Mouse (Mus musculus) frontal cortex, postnatal 36 days (tissue): Measurements from ENCODE around the gene Dlg5.
A peak's percentile ranks its signal among the peaks of the same experiment; 100 is the strongest.

Experiments
- DNase-seq, 2 experiments: peaks; one replicate each; pipeline ENCODE4 v3.0.0; 2022; ENCODE audit warnings: low spot score in 2 of 2

The Dlg5 gene

DNA sequence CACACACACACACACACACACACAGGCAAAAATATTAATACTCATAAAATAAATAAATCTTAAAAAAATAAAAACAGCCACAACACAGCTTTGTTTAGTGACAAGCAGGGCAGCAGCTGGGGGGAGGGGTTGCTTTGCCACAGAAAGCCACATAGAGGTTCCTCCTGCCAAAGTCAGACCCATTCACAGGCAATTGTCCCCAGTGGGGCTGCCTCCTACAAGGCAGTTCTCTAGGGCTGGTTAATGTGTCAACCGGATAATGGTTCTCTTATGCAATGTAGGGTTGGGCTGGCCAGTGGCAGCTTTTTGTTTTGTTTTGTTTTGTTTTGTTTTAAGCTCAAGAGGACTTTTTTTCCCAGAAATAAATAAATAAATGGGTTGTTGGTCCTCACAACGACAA lies 11.3 kb downstream of the Dlg5 start:
- no peak for DNase-seq

GRCm38 (mm10) chr14:24232641-24233633 lies 12.8 kb downstream of the Dlg5 start:
- peak; percentile 18 to 45 for DNase-seq

GRCm38 (mm10) chr14:24228549-24228948 lies 17.2 kb downstream of the Dlg5 start:
- DNase-seq: no peak

DNA sequence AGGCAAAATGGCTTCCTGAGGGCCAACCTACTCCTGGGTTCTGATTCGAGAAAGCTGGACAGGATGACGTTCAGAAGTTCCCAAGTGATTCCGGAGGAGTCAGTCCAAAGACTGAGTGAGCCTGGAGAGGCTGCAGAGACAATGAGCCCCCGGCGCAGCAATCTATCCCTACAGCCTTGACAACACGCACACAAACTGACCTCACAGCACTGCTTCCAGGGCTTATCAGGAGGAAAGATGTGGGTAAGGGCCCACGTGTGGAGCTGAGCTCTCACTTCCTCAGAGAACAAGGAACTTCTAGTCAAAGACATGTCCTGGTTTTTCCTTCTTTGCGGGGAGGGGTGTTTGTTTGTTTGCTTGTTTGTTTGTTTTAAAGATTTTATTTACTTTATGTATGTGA lies 18.7 kb downstream of the Dlg5 start:
- no peak for DNase-seq

DNA sequence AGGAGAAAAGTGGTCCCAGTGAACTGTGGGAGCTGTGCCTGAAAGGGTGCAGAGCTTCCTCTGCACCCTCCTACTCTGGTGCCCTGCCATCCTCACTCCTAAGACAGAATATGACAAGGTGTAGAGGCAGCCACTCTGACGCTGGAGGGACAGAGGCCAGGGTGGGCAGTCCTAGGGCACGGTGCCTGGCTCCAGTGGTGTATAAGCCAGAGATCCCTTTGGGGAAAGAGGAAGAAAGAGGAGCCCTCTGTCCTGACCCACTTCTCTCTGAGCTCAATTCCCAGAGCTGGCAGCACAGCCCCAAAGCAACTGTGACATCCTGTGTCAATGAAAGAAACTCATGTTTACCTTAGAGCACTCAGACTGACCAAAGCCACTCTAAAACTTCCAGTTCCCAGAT lies 19.4 kb downstream of the Dlg5 start:
- DNase-seq: no peak

GRCm38 (mm10) chr14:24222759-24223158 lies 23.0 kb downstream of the Dlg5 start:
- no peak for DNase-seq

- DNase-seq: no peak
Observed at GRCm38 (mm10) chr14:24222273-24222672, 23.4 kb downstream of the Dlg5 start.

GRCm38 (mm10) chr14:24217362-24217722 lies 28.4 kb downstream of the Dlg5 start:
- DNase-seq: no peak

GRCm38 (mm10) chr14:24216678-24217361 lies 28.9 kb downstream of the Dlg5 start:
- no peak for DNase-seq

GRCm38 (mm10) chr14:24216064-24216463 lies 29.7 kb downstream of the Dlg5 start:
- DNase-seq: no peak

- DNase-seq: no peak
Observed at GRCm38 (mm10) chr14:24214436-24214835, 31.3 kb downstream of the Dlg5 start.

DNA sequence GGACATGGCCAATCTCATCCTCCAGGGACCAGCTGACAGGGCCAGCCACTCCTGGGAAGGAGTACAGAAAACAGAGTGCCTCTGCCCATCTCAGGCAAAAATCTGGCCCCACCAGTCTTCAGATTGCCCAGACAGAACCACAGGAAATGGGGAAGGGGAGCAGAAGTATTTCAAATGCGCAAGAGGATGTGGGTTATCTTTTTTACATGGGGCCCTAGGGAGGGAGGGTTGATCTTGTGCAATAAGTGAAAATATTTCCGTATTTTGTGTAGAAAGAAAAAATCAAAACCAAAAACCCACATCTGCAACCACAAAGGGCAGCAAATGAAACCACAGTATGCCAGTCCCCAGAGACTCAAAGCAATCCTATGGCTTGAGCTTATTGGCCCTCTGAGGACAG lies 32.4 kb downstream of the Dlg5 start:
- no peak for DNase-seq

DNA sequence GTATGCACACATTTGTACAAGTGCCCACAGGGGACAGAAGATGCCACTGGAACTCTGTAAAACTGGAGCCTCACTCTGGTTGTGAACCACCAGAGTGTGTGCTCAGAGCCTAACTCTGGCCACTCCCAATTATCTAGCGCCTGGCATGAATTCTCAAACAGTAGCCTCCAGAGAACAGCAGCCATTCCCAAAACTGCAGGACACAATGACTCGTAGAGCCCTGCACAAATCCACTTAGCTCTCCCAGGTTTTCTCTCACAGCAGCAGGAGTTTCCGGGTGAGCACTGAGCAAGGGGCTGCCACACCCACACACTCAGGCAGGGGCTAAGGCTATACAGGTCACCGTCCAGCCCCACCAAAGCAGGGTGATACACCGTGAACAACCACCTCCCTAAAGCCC lies 32.9 kb downstream of the Dlg5 start:
- DNase-seq: no peak

- DNase-seq: no peak
Observed at GRCm38 (mm10) chr14:24207360-24207752, 38.4 kb downstream of the Dlg5 start.

DNA sequence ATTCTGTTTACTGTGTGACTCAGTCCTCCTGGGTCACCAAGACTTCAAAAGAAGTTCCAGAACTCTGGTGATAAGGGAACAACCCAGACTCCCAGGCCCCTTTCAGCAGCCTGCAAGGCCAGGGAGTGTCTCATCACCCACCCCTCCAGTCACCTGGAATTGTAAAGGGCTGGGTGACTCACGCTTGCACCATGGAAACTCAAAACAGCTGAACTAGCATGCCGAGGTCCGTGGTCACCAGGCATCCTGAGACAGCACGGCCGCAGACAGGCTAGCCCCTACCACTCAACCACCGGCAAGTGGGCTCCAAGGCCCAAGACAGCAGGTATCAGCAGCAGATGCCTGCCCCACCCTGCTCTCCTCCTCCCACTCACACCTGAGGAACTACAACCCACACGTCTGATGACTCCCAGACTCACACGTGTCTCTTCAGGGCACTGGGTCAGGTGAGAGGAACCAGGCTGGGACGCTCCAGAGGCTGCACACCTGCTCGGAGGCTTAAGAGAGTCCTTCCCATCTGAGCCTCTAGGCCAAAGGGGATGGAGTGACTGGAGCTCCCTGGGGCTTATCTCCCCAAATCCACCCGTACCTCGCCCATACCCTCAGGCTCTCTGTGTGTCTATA lies 38.9 kb downstream of the Dlg5 start:
- no peak for DNase-seq

DNA sequence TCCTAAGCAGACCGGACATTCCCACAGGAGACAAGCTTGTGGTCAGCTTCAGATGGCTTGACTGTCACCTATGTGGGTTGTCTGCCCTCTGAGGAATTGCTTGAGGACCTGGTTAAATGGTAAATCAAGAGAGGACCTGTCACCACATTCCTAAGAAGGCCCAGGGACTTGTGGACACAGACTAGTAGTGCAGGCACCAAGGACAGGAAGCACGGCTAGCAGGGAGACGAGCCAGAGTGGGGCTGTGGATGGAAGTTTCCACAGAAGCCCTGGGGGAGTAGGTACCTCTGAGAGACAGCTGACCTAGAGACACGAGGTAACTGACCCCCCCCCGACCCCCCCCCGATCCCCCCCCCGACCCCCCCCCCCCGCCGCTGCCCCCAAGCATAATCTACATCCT lies 39.4 kb downstream of the Dlg5 start:
- no peak for DNase-seq

GRCm38 (mm10) chr14:24205281-24205871 lies 40.3 kb downstream of the Dlg5 start:
- DNase-seq: peak; percentile 62 to 67

DNA sequence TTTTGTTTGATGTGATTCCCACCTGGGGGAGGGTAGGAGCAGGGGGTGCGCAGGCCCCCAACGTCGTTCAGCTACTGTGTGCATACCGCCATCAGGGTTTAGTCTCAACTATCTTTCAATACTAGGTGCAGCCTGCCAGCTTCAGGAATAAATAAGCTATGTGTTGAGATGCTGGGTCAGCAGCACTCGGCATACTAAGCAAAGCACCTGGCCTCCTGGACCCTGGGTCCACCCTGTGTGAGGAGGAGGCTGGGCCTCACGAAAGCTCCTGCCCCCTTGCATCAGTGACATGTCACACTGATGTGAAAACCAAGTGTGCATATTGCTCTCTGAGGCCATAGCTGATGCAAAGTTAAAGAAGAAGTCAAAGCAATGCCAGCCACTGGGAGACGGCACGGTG lies 42.5 kb downstream of the Dlg5 start:
- no peak for DNase-seq

DNA sequence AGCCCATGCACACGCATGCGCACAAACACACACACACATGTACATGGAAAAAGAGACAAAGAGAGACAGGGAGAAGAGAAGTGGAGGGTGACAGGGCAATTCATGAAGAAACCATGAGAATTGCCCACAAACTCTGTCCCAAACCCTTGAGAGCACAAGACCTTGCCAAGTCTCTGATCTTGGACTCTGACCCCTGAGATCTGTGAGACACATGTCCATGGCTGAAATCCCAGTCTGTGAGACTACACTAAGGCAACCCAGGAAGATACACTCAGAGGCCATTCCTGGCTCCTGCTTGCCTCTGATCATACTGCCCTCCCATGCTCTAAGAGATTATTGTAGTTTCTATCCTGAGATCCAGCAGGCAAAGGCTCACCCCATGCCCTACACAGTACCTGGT lies 44.9 kb downstream of the Dlg5 start:
- DNase-seq: no peak

DNA sequence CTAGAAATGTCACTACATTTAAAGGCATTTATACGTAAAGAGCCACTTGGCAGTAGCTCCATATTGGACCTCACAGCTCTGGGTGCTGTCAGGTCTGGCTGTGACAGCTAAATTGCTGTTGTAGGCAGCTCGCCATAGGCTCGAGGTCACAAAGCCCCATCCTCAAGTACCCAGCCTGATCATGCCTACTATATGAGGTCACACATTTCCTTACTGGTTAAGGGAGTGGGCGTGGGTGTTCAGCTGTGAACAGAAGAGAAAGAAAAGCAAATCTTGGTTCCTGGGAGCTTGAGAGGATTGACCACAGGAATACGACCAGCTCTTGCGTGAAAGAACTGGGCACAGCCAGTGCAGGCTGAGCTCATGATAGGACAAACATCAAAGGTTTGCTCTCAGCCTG lies 46.0 kb downstream of the Dlg5 start:
- no peak for DNase-seq

GRCm38 (mm10) chr14:24197865-24198264 lies 47.9 kb downstream of the Dlg5 start:
- DNase-seq: peak; percentile 52 to 64

DNA sequence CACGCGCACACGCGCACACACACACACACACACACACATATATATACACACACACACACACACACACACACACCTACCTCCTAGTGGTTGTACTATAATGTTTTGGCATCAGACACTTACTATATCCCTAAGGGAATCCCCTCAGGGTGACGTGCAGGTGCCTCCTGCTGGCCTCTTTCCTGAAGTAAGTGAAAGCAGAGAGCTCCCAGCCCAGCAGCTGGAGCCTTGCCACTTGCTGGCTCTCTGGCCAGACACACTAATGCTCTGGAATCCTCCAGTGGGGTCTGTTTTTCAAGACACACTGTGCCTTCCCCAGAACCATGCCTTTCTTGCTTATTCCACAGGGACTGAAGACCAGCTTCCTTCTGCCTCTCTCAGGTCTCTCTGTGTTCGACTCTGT lies 48.8 kb downstream of the Dlg5 start:
- no peak for DNase-seq
